Mouse (Mus musculus) CH12.LX (cell line): Measurements from ENCODE around the gene Gch1. TPM values are rescaled to one million over a fixed set of nuclear protein-coding genes. Genes with fewer than 3 reads are reported as not detected.

Experiments
- DNase-seq: peaks from one replicate; pipeline ENCODE4 v3.0.0-alpha.2; 2013; ENCODE audit errors: extremely low read depth
- H3K27ac ChIP-seq: 2 replicates; pipeline ENCODE4 v1.5.1; 2012; ENCODE audit warnings: low read depth, mild to moderate bottlenecking, control low read depth, moderate library complexity; ENCODE audit not compliant: insufficient read depth
- H3K27me3 ChIP-seq: replicated peaks from 2 replicates; pipeline ENCODE3; 2012; ENCODE audit warnings: inconsistent platforms
- H3K36me3 ChIP-seq, 2 experiments: replicated peaks in 1 of 2; 2 replicates each; pipeline versions ENCODE3 to v1.6.1; 2012; ENCODE audit warnings: inconsistent platforms in 1 of 2, low read length in 1 of 2, mild to moderate bottlenecking in 1 of 2, mixed read lengths in 1 of 2, moderate library complexity in 1 of 2; ENCODE audit not compliant: control insufficient read depth in 1 of 2, insufficient read depth in 1 of 2
- H3K4me1 ChIP-seq, 2 experiments: 2 replicates each; pipeline ENCODE4 v1.6.1; 2012; ENCODE audit warnings: inconsistent platforms in 1 of 2, moderate library complexity in 1 of 2; ENCODE audit not compliant: insufficient read depth in 2 of 2, control insufficient read depth in 1 of 2
- H3K4me2 ChIP-seq: 2 replicates; pipeline ENCODE4 v1.6.1; 2012; ENCODE audit warnings: low read depth, mild to moderate bottlenecking, control low read depth; ENCODE audit not compliant: poor library complexity, insufficient read depth, severe bottlenecking
- H3K4me3 ChIP-seq, 3 experiments: fragments of 150-350 bp in 1 of 3; sonication (generic) in 1 of 3; replicated peaks in 1 of 3; 2 replicates each; pipeline versions ENCODE3 to v1.5.1; 2011 to 2012; ENCODE audit warnings: low read depth in 2 of 3, low read length in 2 of 3, mild to moderate bottlenecking in 2 of 3, moderate library complexity in 2 of 3, control low read depth in 1 of 3, improper control_type of control experiment in 1 of 3, inconsistent platforms in 1 of 3, mixed read lengths in 1 of 3; ENCODE audit not compliant: poor library complexity in 1 of 3
- H3K79me2 ChIP-seq: replicated peaks from 2 replicates; pipeline ENCODE4 v1.6.1; 2012; ENCODE audit warnings: mild to moderate bottlenecking, moderate library complexity; ENCODE audit not compliant: control insufficient read depth, poor library complexity, insufficient read depth, severe bottlenecking; ENCODE audit errors: extremely low read depth
- H3K9ac ChIP-seq: 2 replicates; pipeline ENCODE4 v1.6.1; 2012; ENCODE audit warnings: low read depth, mild to moderate bottlenecking, control low read depth, moderate library complexity; ENCODE audit not compliant: insufficient read depth
- H3K9me3 ChIP-seq: replicated peaks from 2 replicates; pipeline ENCODE3; 2012; ENCODE audit warnings: low read length, inconsistent platforms, mixed read lengths
- CHD1 ChIP-seq: IDR thresholded peaks from 2 replicates; pipeline ENCODE4 v1.6.1; 2012; ENCODE audit warnings: low read depth, low read length, improper control_type of control experiment, inconsistent platforms
- CHD2 ChIP-seq: IDR thresholded peaks from 2 replicates; pipeline ENCODE4 v1.6.1; 2011; ENCODE audit warnings: low read length, improper control_type of control experiment
- E2F4 ChIP-seq: IDR thresholded peaks from 2 replicates; pipeline ENCODE4 v1.6.1; 2011; ENCODE audit warnings: low read depth, low read length, improper control_type of control experiment; ENCODE audit not compliant: insufficient replicate concordance
- ELF1 ChIP-seq: IDR thresholded peaks from 2 replicates; pipeline ENCODE4 v1.6.1; 2014; ENCODE audit warnings: low read depth, mild to moderate bottlenecking, inconsistent platforms, low read length, improper control_type of control experiment
- EP300 ChIP-seq: IDR thresholded peaks from 2 replicates; pipeline ENCODE4 v1.6.1; 2011; ENCODE audit warnings: low read length, improper control_type of control experiment
- GABPA ChIP-seq: IDR thresholded peaks from 2 replicates; pipeline ENCODE4 v1.6.1; 2012; ENCODE audit warnings: low read depth, low read length, improper control_type of control experiment, inconsistent platforms; ENCODE audit not compliant: insufficient replicate concordance
- JUND ChIP-seq: conservative IDR thresholded peaks from 2 replicates; pipeline ENCODE4 v1.6.1; 2011; ENCODE audit warnings: low read depth, low read length, improper control_type of control experiment
- KAT2A ChIP-seq: IDR thresholded peaks from 2 replicates; pipeline ENCODE4 v1.6.1; 2012; ENCODE audit warnings: low read length, improper control_type of control experiment, inconsistent platforms; ENCODE audit not compliant: insufficient replicate concordance
- MAX ChIP-seq: IDR thresholded peaks from 2 replicates; pipeline ENCODE4 v1.6.1; 2011; ENCODE audit warnings: low read length, improper control_type of control experiment
- MAZ ChIP-seq: IDR thresholded peaks from 2 replicates; pipeline ENCODE4 v1.6.1; 2012; ENCODE audit warnings: low read depth, mild to moderate bottlenecking, inconsistent platforms, low read length, improper control_type of control experiment, moderate library complexity
- MYC ChIP-seq: IDR thresholded peaks from 2 replicates; pipeline ENCODE4 v1.6.1; 2011; ENCODE audit warnings: low read depth, mild to moderate bottlenecking, improper control_type of control experiment, low read length
- NRF1 ChIP-seq: IDR thresholded peaks from 2 replicates; pipeline ENCODE4 v1.6.1; 2014; ENCODE audit warnings: low read depth, mild to moderate bottlenecking, inconsistent platforms, low read length, improper control_type of control experiment, moderate library complexity
- PAX5 ChIP-seq: IDR thresholded peaks from 2 replicates; pipeline ENCODE4 v1.6.1; 2012; ENCODE audit warnings: low read length, inconsistent platforms, mixed read lengths
- POLR2A ChIP-seq: IDR thresholded peaks from 2 replicates; pipeline ENCODE4 v1.6.1; 2011; ENCODE audit warnings: low read depth, mild to moderate bottlenecking, improper control_type of control experiment, low read length
- RCOR1 ChIP-seq: conservative IDR thresholded peaks from 2 replicates; pipeline ENCODE4 v1.6.1; 2012; ENCODE audit warnings: low read depth, mild to moderate bottlenecking, inconsistent platforms, low read length, improper control_type of control experiment
- TBP ChIP-seq: conservative IDR thresholded peaks from 2 replicates; pipeline ENCODE4 v1.6.1; 2011; ENCODE audit warnings: low read depth, low read length, improper control_type of control experiment
- TCF12 ChIP-seq: IDR thresholded peaks from 2 replicates; pipeline ENCODE4 v1.6.1; 2014; ENCODE audit warnings: low read depth, mild to moderate bottlenecking, inconsistent platforms, low read length, improper control_type of control experiment
- ZKSCAN1 ChIP-seq: IDR thresholded peaks from 2 replicates; pipeline ENCODE4 v1.6.1; 2012; ENCODE audit warnings: low read depth, inconsistent platforms, low read length, improper control_type of control experiment, borderline replicate concordance
- ZMIZ1 ChIP-seq: IDR thresholded peaks from 2 replicates; pipeline ENCODE4 v1.6.1; 2012; ENCODE audit warnings: low read depth, mild to moderate bottlenecking, inconsistent platforms, low read length, improper control_type of control experiment
- dilution Hi-C: fragments of 300-500 bp; cut with MboI; formaldehyde crosslinking; loops from 2 replicates; pipeline ENCODE4 v1.14.3; 2020; ENCODE audit warnings: low sequenced_read_pairs; ENCODE audit not compliant: extremely low pct_unique_long_range_greater_than_20kb, extremely low pct_ligation_motif_present
- in situ Hi-C: fragments of 300-500 bp; cut with MboI; formaldehyde crosslinking; loops from 3 replicates; pipeline ENCODE4 v1.14.3; 2019; ENCODE audit warnings: low sequenced_read_pairs, low pct_ligation_motif_present, low pct_unique_long_range_greater_than_20kb, mixed read lengths
- polyA plus RNA-seq: library from polyadenylated mRNA; unstranded; fragments of >175 nt; gene quantifications from 2 replicates; pipeline ENCODE4 v1.2.1, GENCODE M21; 2012; ENCODE audit warnings: low read depth; ENCODE audit not compliant: insufficient read length
- total RNA-seq, 2 experiments: library from RNA; depleted of rRNA; stranded (reverse); fragments of 300-350 nt in 1 of 2; fragments of >200 nt in 1 of 2; gene quantifications; 2 replicates each; pipeline ENCODE4 v1.2.3; 2012 to 2014

Gch1 gene
- total and polyA plus RNA-seq, 3 experiments = 5.7 to 6.5 (median 5.7) TPM

DNA sequence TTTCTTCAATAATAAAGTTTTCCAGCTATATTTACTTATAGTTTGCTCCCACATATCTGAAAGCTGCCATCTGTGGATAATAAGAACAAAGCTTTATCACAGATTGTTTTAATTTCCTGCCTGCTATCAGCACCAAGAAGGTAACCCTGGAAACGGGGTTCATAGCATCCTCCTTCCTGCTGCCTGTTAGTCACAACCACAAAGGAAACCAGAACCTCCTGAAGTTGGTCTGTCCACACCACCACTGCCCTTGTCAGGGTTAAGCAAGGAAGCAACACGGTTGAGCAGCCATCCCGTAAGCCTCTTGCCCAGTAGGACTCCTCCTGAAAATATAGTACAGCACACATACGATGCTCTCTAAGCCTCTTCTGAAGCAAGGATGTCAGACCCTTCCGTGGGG is 17.1 kb downstream of the Gch1 start:
- no peak overlapping the region for H3K4me2 ChIP-seq
- H3K27ac ChIP-seq = no peak overlapping the region
- DNase-seq = no peak
- no peak overlapping the region for H3K9ac ChIP-seq
- in situ Hi-C loops (no loop called here), dilution Hi-C loops (no loop called here)
- H3K27me3 ChIP-seq = no peaks in the 10 kb centered on the region
- TF ChIP-seq RCOR1 = no peak
- no peak for TF ChIP-seq E2F4
- no peak for TF ChIP-seq CHD1
- no peak for TF ChIP-seq MAZ
- TF ChIP-seq ZKSCAN1 = no peak
- no peak for TF ChIP-seq KAT2A
- no peak for TF ChIP-seq POLR2A
- no peak for TF ChIP-seq PAX5
- no peak for TF ChIP-seq JUND
- TF ChIP-seq GABPA = no peak
- H3K4me3 ChIP-seq = no peak overlapping the region
- no peaks in the 10 kb centered on the region for H3K79me2 ChIP-seq
- peaks cover 0 to 9% of the 10 kb centered on the region in 2 experiments; a peak in 1 of 4 replicates for H3K4me1 ChIP-seq
- H3K36me3 ChIP-seq = peaks cover 0 to 22% of the 10 kb centered on the region in 2 experiments
- H3K9me3 ChIP-seq = no peaks in the 10 kb centered on the region

GRCm38 (mm10) chr14:47170499-47171109 is 18.6 kb downstream of the Gch1 start:
- peaks cover 0 to 26% of the 10 kb centered on the region in 2 experiments for H3K36me3 ChIP-seq
- in situ Hi-C loops = no loop called here
- H3K79me2 ChIP-seq = no peaks in the 10 kb centered on the region
- no peak overlapping the region for H3K4me3 ChIP-seq
- no peaks in the 10 kb centered on the region for H3K9me3 ChIP-seq
- no peaks in the 10 kb centered on the region for H3K27me3 ChIP-seq
- H3K4me1 ChIP-seq = peaks cover 3 to 17% of the 10 kb centered on the region in 2 experiments
- no peak overlapping the region for H3K9ac ChIP-seq
- no peak overlapping the region for H3K4me2 ChIP-seq
- no peak for DNase-seq
- no peak overlapping the region for H3K27ac ChIP-seq
- no peak for TF ChIP-seq TBP
- TF ChIP-seq TCF12 = no peak
- no peak for TF ChIP-seq ZMIZ1
- TF ChIP-seq EP300 = no peak
- no peak for TF ChIP-seq MAX
- TF ChIP-seq MYC = no peak
- no peak for TF ChIP-seq CHD2
- no peak for TF ChIP-seq NRF1
- no peak for TF ChIP-seq ELF1
- TF ChIP-seq, all 38 proteins: peak for 0
- dilution Hi-C loops = no loop called here
